Mouse (Mus musculus) hindbrain, embryonic 15.5 days (tissue): ENCODE results near the gene Rtl3. TPM values are rescaled to one million over a fixed set of nuclear protein-coding genes. Genes with fewer than 3 reads are reported as not detected.

Source experiments
- ATAC-seq: fragments of 200-750 bp; cut with Nextera tagmentation; 2 replicates; pipeline ENCODE4 v1.8.0; 2017; ENCODE audit warnings: low read depth, moderate number of reproducible peaks, moderate TSS enrichment; ENCODE audit not compliant: low FRiP score
- H3K27ac ChIP-seq: fragments of 300-500 bp; sonication (generic); replicated peaks from 2 replicates; pipeline ENCODE4 v1.5.1; 2015; ENCODE audit warnings: mild to moderate bottlenecking, inconsistent platforms
- H3K27me3 ChIP-seq: fragments of 300-500 bp; sonication (generic); 2 replicates; pipeline ENCODE4 v1.6.1; 2015; ENCODE audit warnings: control low read depth, inconsistent platforms
- H3K36me3 ChIP-seq: fragments of 300-500 bp; sonication (generic); 2 replicates; pipeline ENCODE4 v1.6.1; 2015; ENCODE audit warnings: control low read depth, inconsistent platforms
- H3K4me1 ChIP-seq: fragments of 300-500 bp; sonication (generic); replicated peaks from 2 replicates; pipeline ENCODE4 v1.6.1; 2015; ENCODE audit warnings: control low read depth, inconsistent platforms
- H3K4me2 ChIP-seq: fragments of 300-500 bp; sonication (generic); 2 replicates; pipeline ENCODE4 v1.6.1; 2015; ENCODE audit warnings: moderate library complexity, mild to moderate bottlenecking, inconsistent platforms
- H3K4me3 ChIP-seq: fragments of 300-500 bp; sonication (generic); 2 replicates; pipeline ENCODE4 v1.5.1; 2015; ENCODE audit warnings: mild to moderate bottlenecking, inconsistent platforms
- H3K9ac ChIP-seq: fragments of 300-500 bp; sonication (generic); 2 replicates; pipeline ENCODE4 v1.6.1; 2015; ENCODE audit warnings: inconsistent platforms
- H3K9me3 ChIP-seq: fragments of 300-500 bp; sonication (generic); 2 replicates; pipeline ENCODE4 v1.6.1; 2016; ENCODE audit warnings: control low read depth, inconsistent platforms
- WGBS: fragments of 180-500 bp; shearing (Covaris S2); methylation state at CpG from one replicate; pipeline ENCODE4 v1.1.7; 2015; 5-methylcytosine and 5-hydroxymethylcytosine counted together
- polyA plus RNA-seq: library from polyadenylated mRNA; unstranded; fragments of >200 nt; fragmentation: Nextera tagmentation; extraction: Ambion mirVana; gene quantifications from 2 replicates; pipeline ENCODE4 v1.2.1, GENCODE M21; 2015

Rtl3 gene
- polyA plus RNA-seq: 0.71 and 1.9 TPM in 2 replicates

DNA sequence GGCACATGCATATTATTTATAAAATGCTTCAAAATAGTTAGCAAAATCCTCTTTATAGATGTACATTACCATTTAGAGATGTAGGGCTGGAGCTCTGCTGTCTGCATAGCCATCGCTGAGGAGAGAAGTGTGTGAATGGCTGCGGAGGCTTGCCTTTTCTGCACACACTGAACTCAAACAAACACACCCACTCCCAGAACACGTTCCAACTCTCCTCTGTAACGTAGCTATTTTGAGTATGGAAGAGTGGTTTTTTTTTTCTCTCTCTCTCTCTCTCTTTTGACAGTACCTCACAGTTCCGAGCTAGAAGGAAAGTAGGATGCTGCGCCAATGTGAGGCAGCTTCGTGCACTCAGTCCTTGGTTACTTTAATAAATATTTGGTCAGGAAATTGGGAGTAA lies at the start of gene Rtl3:
Gene Rtl3 (minus strand): TSS at position 236 of the 400 bp plus-strand sequence.
- Histone ChIP-seq H3K36me3 (no peaks in the 10 kb centered on the region), H3K27ac (no peak within 1 kb of the TSS), H3K4me3 (no peak within 1 kb of the TSS), H3K4me1 (no peaks in the 10 kb centered on the region), H3K27me3 (no peaks in the 10 kb centered on the region), H3K9me3 (no peaks in the 10 kb centered on the region), H3K9ac (no peak within 1 kb of the TSS), H3K4me2 (no peak within 1 kb of the TSS)
- ATAC-seq: no peak
- 80% methylated on average over 7 of the region's 7 CpGs for WGBS

DNA sequence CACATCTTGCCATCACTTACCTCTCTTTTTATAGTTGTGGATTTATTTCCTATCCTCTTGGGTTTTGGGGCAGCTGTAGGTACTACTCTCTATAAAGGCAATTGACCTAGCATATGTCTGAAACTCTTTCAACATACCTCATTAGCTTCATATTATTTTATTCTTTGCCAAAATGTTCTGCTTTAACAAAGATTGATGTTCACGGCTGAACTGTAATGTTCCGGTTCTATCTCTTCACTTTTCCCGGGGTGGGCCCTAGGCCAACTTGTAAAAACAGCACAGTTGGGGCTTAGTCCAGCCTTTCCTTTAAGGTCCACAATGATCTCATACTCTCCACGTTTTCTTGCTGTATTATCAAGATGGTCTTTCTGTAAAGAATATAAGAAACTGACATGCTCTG lies 31.9 kb upstream of the Rtl3 start:
- Histone ChIP-seq H3K27me3 (no peaks in the 10 kb centered on the region), H3K36me3 (no peaks in the 10 kb centered on the region), H3K4me1 (no peaks in the 10 kb centered on the region), H3K27ac (no peak overlapping the region), H3K9me3 (no peaks in the 10 kb centered on the region), H3K9ac (no peak overlapping the region), H3K4me3 (no peak overlapping the region), H3K4me2 (no peak overlapping the region)
- WGBS: 55% methylated on average over 4 of the region's 4 CpGs
- no peak for ATAC-seq

DNA sequence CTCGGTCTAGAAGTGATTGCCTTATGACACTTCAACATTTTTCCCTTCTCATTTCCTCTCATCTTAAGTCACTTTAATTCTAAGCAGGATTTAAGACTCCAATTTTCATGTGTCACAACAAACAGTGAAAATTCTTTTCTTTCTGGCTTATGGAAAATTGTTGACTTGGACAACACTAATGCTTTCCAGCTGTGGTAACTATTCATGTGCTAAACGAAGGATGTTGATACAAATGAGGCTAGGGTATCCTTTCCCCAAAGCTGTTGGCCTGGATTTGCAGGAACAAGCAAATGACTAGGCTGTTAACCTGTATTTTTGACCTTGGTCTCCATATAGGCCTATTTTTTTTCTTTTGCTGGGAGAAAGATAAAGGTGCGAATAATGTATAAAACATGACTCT lies 31.4 kb upstream of the Rtl3 start:
- H3K4me1 ChIP-seq: no peaks in the 10 kb centered on the region
- H3K4me3 ChIP-seq: no peak overlapping the region
- WGBS: 42% methylated on average over 3 of the region's 3 CpGs
- ATAC-seq: no peak
- H3K9ac ChIP-seq: no peak overlapping the region
- H3K9me3 ChIP-seq: no peaks in the 10 kb centered on the region
- H3K4me2 ChIP-seq: no peak overlapping the region
- H3K27me3 ChIP-seq: no peaks in the 10 kb centered on the region
- H3K36me3 ChIP-seq: no peaks in the 10 kb centered on the region
- H3K27ac ChIP-seq: no peak overlapping the region

DNA sequence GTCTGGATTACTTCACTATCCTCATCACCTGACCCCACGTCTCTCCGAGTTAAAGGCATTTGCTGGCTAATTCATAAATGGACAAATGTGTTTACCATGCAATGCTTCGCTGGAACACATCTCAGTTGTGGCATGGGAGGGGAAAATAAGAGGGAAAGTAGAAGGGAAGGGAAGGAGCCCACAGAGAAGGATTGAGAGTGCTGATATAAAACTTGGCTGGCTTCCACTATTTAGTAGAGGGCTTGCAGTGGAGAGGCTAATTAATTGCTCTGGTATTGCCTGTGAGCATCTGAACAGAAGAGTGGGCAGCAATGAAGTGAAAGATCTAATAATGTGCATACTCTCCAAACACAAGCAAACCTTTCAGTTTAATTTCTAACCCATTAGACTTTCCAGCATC lies 31.0 kb upstream of the Rtl3 start:
- Histone ChIP-seq H3K4me2 (no peak overlapping the region), H3K4me3 (no peak overlapping the region), H3K36me3 (no peaks in the 10 kb centered on the region), H3K4me1 (no peaks in the 10 kb centered on the region), H3K9ac (no peak overlapping the region), H3K9me3 (no peaks in the 10 kb centered on the region), H3K27me3 (no peaks in the 10 kb centered on the region), H3K27ac (no peak overlapping the region)
- 61% methylated on average over 3 of the region's 3 CpGs for WGBS
- peak; percentile 72; the same call in 1 of the 2 replicates for ATAC-seq

DNA sequence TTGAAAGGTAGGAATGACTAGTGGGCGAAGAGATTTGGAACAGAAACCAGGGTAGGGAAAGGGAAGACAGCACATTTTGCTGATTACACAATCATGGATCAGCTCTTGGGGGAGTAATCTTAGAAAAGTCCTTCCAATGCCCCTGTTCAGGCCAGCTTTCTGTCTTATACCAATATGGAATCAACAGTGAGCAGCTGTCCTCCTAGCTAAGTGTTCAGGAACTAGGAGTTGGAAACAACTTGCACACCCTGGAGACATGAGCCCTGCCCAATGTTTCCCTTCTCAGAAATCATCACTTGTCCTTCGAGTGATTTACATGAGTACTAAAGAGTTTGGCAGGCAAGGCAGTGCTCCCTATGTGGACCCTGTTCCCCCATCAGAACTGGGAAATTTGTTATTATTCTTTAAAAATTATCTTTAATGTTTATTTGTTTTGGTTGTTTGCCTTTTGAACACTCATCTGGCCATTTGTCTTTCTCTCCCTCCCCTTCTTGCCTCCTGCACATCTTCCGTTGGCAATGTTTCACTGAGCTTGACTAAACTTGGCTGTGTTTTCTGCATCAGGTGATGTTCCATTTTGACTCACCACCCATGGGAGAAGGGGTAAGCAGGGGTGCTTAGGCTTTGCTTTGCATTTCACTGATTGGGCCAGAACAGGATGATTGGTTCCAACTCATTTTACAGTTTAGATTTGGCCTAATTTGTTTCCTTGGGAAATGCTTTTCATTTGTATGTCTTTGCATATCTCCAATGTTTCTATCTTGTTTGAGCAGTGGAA lies 13.3 kb upstream of the Rtl3 start:
- H3K9me3 ChIP-seq: no peaks in the 10 kb centered on the region
- H3K4me1 ChIP-seq: no peaks in the 10 kb centered on the region
- no peak overlapping the region for H3K4me2 ChIP-seq
- no peak for ATAC-seq
- no peaks in the 10 kb centered on the region for H3K36me3 ChIP-seq
- H3K9ac ChIP-seq: no peak overlapping the region
- H3K4me3 ChIP-seq: no peak overlapping the region
- H3K27me3 ChIP-seq: no peaks in the 10 kb centered on the region
- WGBS: 82% methylated on average over 3 of the region's 3 CpGs
- H3K27ac ChIP-seq: no peak overlapping the region

DNA sequence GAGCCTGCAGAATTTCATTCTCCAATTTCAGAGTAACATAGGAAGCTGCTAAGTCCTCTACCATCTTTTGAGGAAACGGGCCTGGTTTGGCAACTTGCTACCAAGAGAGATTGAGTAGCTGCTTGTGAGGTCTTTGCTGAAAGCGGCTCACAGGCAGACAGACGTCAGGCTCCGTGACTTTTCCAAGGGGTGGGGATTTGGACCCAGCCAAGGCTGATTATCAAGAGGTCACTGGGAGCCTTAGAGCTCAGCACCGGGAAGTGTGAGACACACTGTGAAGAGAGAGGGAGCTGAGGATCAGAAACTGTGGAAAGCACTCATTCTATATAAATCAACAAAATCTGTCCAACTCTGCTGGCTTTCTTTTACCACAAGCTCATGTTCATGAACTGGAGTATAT lies 853 bp downstream of the Rtl3 start:
- 79% methylated on average over 5 of the region's 5 CpGs for WGBS
- Histone ChIP-seq H3K36me3 (no peaks in the 10 kb centered on the region), H3K27me3 (no peaks in the 10 kb centered on the region), H3K27ac (no peak overlapping the region), H3K9me3 (no peaks in the 10 kb centered on the region), H3K9ac (no peak overlapping the region), H3K4me3 (no peak overlapping the region), H3K4me1 (no peaks in the 10 kb centered on the region), H3K4me2 (no peak overlapping the region)
- no peak for ATAC-seq

DNA sequence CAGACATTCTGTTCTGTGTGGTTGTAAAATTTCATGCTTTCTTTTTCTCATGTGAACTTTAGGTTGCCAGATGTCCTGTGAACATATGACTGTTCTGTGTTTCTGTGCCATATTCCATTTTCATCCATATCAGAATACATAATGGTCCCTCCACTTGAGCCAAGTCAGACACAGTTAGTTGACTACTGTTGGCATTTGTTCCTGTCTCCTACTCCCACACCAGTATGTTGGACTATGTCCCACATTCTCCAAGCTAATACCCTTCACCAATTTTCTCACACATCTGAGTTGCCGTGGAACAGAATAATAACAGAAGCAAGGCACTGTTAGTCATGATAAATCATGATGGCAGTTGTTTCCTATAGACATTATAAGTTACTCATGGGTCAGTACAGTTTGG lies 9.9 kb downstream of the Rtl3 start:
- Histone ChIP-seq H3K36me3 (no peaks in the 10 kb centered on the region), H3K4me1 (no peaks in the 10 kb centered on the region), H3K9ac (no peak overlapping the region), H3K4me2 (no peak overlapping the region), H3K27me3 (no peaks in the 10 kb centered on the region), H3K9me3 (no peaks in the 10 kb centered on the region), H3K4me3 (no peak overlapping the region), H3K27ac (no peak overlapping the region)
- WGBS: 76% methylated on average over 1 of the region's 1 CpGs
- ATAC-seq: no peak

DNA sequence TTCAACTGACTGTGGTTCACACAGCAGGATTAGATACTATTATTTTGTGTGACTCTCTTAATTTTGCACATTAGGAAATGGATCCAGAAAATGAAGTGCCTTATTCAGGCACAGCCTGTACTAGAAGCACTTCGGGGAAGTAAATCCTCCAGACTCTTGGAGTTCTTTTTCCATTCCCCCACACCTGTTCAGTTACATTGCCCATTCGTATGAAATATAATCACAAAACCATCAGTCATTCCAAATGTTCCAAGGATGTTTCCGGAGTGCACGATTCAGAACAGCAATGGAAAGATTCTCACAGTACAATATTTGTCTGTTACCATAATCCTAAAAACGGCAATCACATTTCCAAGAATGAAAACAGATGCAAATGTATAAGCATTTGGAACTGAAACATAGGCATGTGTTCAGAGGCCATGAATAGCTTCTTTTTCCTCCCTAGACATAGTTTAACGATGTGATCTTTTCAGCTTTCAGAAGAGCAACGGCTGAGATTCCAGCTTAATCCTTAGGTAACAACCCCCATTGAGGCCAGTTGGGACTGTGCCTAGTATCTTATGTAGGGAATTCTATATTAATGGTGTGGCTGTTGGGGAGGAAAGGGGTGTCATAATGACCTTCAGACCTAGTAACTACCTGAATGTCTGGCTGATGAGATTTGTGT lies 30.8 kb downstream of the Rtl3 start:
- Histone ChIP-seq H3K9me3 (no peaks in the 10 kb centered on the region), H3K9ac (no peak overlapping the region), H3K27me3 (no peaks in the 10 kb centered on the region), H3K4me1 (no peaks in the 10 kb centered on the region), H3K4me3 (no peak overlapping the region), H3K27ac (no peak overlapping the region), H3K4me2 (no peak overlapping the region), H3K36me3 (no peaks in the 10 kb centered on the region)
- ATAC-seq: no peak
- 79% methylated on average over 7 of the region's 7 CpGs for WGBS

DNA sequence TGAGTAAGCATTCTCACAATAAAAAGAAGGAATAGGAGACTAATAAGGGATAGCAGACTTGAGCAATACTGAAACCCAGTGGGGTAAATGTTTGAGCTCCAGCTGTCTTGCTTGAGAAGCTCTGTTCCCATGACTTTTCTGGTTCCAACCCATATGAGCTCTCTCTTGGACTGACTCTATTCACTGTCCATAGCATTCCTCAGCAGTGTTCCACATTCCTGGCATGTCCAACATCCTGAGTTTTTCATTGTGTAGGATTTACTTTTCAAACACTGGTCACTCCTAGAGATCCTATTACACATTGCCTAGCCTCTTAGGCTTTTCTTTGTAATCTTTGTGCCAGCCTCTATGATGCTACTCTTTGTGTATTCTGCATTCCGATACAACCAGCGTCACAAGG lies 36.1 kb downstream of the Rtl3 start:
- no peak for ATAC-seq
- Histone ChIP-seq H3K4me3 (no peak overlapping the region), H3K4me1 (no peaks in the 10 kb centered on the region), H3K9ac (no peak overlapping the region), H3K36me3 (no peaks in the 10 kb centered on the region), H3K4me2 (no peak overlapping the region), H3K27ac (no peak overlapping the region), H3K27me3 (no peaks in the 10 kb centered on the region), H3K9me3 (no peaks in the 10 kb centered on the region)
- WGBS: 44% methylated on average over 2 of the region's 2 CpGs

DNA sequence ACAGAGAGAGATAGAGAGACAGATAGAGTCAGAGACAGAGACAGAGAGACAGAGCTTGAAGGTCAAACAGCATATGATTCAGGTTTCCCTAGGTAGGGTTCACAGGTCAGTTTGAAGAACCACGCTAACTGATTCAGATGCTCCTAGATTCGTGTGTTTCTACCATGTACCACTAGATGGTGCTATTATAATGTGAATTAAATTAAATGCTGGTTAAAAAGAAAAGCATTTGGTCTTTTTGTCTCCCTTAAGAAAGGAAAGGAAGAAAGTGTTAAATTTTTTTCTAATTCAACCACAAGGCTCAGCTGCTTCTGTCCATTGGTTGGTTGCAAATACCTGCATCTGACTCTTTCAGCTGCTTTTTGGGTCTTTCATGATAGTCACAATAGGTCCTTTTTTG lies 45.8 kb downstream of the Rtl3 start:
- Histone ChIP-seq H3K4me2 (no peak overlapping the region), H3K27ac (no peak overlapping the region), H3K4me3 (no peak overlapping the region), H3K9me3 (no peaks in the 10 kb centered on the region), H3K36me3 (no peaks in the 10 kb centered on the region), H3K9ac (no peak overlapping the region), H3K27me3 (no peaks in the 10 kb centered on the region), H3K4me1 (no peaks in the 10 kb centered on the region)
- WGBS: 11% methylated on average over 2 of the region's 2 CpGs
- no peak for ATAC-seq
